Mouse (Mus musculus) limb, embryonic 12.5 days (tissue): ENCODE data around the gene Csnk1g1. TPM values are rescaled to one million over a fixed set of nuclear protein-coding genes. Genes with fewer than 3 reads are reported as not detected.
A peak's percentile ranks its signal among the peaks of the same experiment; 100 is the strongest.

Experiments used
- ATAC-seq: fragments of 200-750 bp; cut with Nextera tagmentation; 2 replicates; pipeline ENCODE4 v1.8.0; 2017; ENCODE audit warnings: low read depth, moderate TSS enrichment; ENCODE audit not compliant: insufficient number of reproducible peaks, insufficient read depth, low FRiP score, low TSS enrichment
- H3K27ac ChIP-seq: fragments of 300-500 bp; sonication (generic); 2 replicates; pipeline ENCODE4 v1.5.1; 2016; ENCODE audit warnings: mild to moderate bottlenecking, moderate library complexity
- H3K27me3 ChIP-seq: fragments of 300-500 bp; sonication (generic); 2 replicates; pipeline ENCODE4 v1.6.1; 2016; ENCODE audit warnings: mild to moderate bottlenecking, moderate library complexity
- H3K36me3 ChIP-seq: fragments of 300-500 bp; sonication (generic); 2 replicates; pipeline ENCODE4 v1.6.1; 2016; ENCODE audit warnings: mild to moderate bottlenecking, moderate library complexity
- H3K4me1 ChIP-seq: fragments of 300-500 bp; sonication (generic); replicated peaks from 2 replicates; pipeline ENCODE4 v1.6.1; 2016
- H3K4me2 ChIP-seq: fragments of 300-500 bp; sonication (generic); 2 replicates; pipeline ENCODE4 v1.6.1; 2016; ENCODE audit warnings: mild to moderate bottlenecking, moderate library complexity
- H3K4me3 ChIP-seq: fragments of 300-500 bp; sonication (generic); replicated peaks from 2 replicates; pipeline ENCODE4 v1.5.1; 2016; ENCODE audit warnings: mild to moderate bottlenecking
- H3K9ac ChIP-seq: fragments of 300-500 bp; sonication (generic); replicated peaks from 2 replicates; pipeline ENCODE4 v1.6.1; 2016; ENCODE audit warnings: mild to moderate bottlenecking, moderate library complexity
- H3K9me3 ChIP-seq: fragments of 300-500 bp; sonication (generic); 2 replicates; pipeline ENCODE4 v1.6.1; 2016; ENCODE audit warnings: mild to moderate bottlenecking, moderate library complexity
- WGBS: fragments of 180-500 bp; shearing (Covaris S2); methylation state at CpG from one replicate; pipeline ENCODE4 v1.1.7; 2016; 5-methylcytosine and 5-hydroxymethylcytosine counted together
- polyA plus RNA-seq: library from polyadenylated mRNA; unstranded; fragments of >200 nt; fragmentation: Nextera tagmentation; extraction: Ambion mirVana; gene quantifications from 2 replicates; pipeline ENCODE4 v1.2.1, GENCODE M21; 2016

Csnk1g1 gene
- polyA plus RNA-seq, 1 experiment from 2014 or later, result 18.1 TPM

DNA sequence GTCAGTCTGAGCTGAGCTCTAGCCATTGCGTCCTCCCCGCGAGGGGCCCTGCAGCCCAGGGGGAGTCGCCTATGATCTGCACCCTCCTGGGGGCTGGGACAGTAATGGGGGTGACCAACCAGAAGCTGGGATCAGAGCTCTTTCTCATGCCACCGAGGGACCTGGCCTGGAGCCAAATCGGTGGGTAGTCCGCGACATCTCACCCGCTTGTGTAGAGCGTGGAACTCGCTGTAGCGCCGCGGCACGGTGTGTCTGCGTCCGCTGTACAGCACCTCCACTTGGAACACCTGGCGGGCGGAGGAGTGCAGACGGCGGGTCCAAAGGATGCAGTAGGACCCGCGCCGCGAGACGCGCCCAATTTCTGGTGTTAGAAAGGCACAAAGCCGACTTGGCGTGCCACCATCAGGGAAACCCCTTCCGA is 160.3 kb downstream of the Csnk1g1 start:
- H3K4me3 ChIP-seq, result peak overlapping the region; percentile 55
- H3K27me3 ChIP-seq, result peaks cover 43% of the 10 kb centered on the region

DNA sequence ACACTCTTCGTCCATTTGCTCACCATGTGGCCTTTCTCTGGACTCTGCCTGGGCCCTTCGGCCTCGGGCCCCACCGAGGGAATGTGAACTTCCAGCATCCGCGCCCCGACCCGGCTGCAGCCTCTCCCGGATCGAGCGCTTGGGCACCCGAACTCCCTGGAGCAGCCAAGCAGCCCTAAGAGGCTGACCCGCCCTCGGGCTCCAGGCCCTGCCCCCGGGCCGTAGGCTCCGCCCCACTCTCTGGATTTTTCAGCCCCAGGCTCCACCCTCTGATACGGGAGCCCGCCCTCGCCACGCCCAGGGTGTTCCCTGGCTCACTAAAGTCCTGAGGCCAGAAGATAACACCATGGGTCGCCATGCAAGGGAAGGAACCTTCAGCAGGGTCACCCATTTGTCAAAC is 160.9 kb downstream of the Csnk1g1 start, which contains the start of gene Snx22:
Gene Snx22, minus strand, starts transcription at position 137 of the 400 bp plus-strand sequence.
- peaks cover 28% of the 10 kb centered on the region for H3K36me3 ChIP-seq
- H3K9me3 ChIP-seq, result no peaks in the 10 kb centered on the region
- no peak within 1 kb of the TSS for H3K27ac ChIP-seq
- peak within 1 kb of the TSS; percentile 91 for H3K4me2 ChIP-seq
- peaks cover 43% of the 10 kb centered on the region for H3K27me3 ChIP-seq
- peaks cover 11% of the 10 kb centered on the region for H3K4me1 ChIP-seq
- peak; percentile 39; the same call in 1 of the 2 replicates for ATAC-seq
- peak within 1 kb of the TSS; percentile 55 for H3K4me3 ChIP-seq
- WGBS, result 1% methylated on average over 22 of the region's 22 CpGs
- peak within 1 kb of the TSS; percentile 63 for H3K9ac ChIP-seq

More for the DNA sequence above, 160.3 kb downstream of the Csnk1g1 start:
- Histone ChIP-seq H3K36me3 (peaks cover 34% of the 10 kb centered on the region), H3K4me2 (peak overlapping the region; percentile 91), H3K27ac (no peak overlapping the region), H3K4me1 (peaks cover 11% of the 10 kb centered on the region), H3K9ac (peak overlapping the region; percentile 63), H3K9me3 (no peaks in the 10 kb centered on the region)
- 0 out of 2 replicates have a peak, but pooled peaks have one; percentile 18 for ATAC-seq
- WGBS, result 2% methylated on average over 30 of the region's 30 CpGs

DNA sequence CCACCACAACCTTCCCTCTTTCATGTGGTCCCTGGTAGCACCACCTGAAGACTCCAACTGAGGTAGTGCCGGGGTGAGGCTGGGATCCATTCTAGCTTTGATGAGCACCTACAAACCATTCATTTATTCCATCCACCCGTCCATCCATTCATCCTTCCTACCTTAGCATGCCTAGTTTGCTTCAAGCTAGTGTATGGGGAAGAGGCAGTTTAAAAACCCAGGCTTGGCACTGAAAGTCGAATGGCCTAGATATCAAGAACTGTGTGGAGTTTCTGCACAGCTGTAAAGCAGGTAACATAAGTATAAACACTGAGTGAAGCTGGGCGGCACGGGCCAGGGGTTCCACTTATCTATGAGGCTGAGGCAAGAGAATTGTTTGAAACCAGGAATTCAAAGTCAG is 161.4 kb downstream of the Csnk1g1 start:
- H3K27me3 ChIP-seq, result peaks cover 43% of the 10 kb centered on the region
- H3K4me3 ChIP-seq, result no peak overlapping the region
- H3K4me2 ChIP-seq, result peak overlapping the region; percentile 91; the same call in 1 of the 2 replicates

DNA sequence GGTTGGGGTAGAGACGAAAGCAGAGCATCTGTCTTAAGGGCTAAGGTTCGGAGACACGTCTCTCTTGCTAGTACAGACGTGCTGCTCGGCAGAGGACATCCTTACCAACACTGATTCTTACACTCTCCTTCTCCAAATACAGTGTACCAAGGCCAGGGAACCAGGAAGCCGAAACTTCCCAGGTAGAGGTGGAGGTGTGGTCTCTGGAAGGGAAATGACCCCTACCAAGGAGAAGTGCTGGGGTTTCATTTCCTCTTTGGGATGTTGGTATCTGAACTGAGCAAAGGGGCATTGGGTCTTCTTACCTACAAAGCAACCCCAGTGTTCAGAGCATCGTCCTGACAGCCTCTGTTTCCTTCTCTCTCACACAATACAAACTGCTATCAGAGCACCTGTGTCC is 164.0 kb downstream of the Csnk1g1 start:
- ATAC-seq, result no peak
- Histone ChIP-seq H3K4me2 (no peak overlapping the region), H3K27me3 (peaks cover 30% of the 10 kb centered on the region), H3K36me3 (no peaks in the 10 kb centered on the region), H3K27ac (no peak overlapping the region), H3K9ac (no peak overlapping the region), H3K9me3 (no peaks in the 10 kb centered on the region), H3K4me1 (peaks cover 11% of the 10 kb centered on the region), H3K4me3 (no peak overlapping the region)
- WGBS, result 86% methylated on average over 7 of the region's 7 CpGs

More for the DNA sequence above, 161.4 kb downstream of the Csnk1g1 start:
- no peak for ATAC-seq
- peaks cover 25% of the 10 kb centered on the region for H3K36me3 ChIP-seq
- H3K4me1 ChIP-seq, result peaks cover 11% of the 10 kb centered on the region
- H3K9ac ChIP-seq, result no peak overlapping the region
- H3K27ac ChIP-seq, result no peak overlapping the region
- WGBS, result 89% methylated on average over 5 of the region's 5 CpGs
- H3K9me3 ChIP-seq, result no peaks in the 10 kb centered on the region

DNA sequence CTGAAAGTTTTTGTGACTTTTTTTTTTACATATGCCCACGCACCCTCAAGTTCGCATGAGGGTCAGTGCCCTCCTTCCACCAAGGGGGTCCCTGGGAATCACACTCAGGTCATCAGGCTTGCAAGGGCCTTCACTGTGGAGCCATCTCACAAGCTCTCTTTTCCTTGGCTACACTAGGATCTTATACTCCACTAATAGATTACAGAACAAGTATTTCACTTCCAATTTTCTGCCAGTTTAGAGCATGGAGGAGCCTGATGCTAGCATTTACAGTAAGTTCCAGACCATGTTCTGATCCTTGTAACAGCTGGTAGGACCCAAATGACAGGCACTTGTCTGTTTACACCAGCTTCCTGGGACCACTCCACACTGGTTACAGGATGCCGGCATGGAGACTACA is 169.3 kb downstream of the Csnk1g1 start:
- peak overlapping the region; percentile 83 for H3K27ac ChIP-seq
- H3K4me3 ChIP-seq, result no peak overlapping the region
- no peak overlapping the region for H3K9ac ChIP-seq
- no peaks in the 10 kb centered on the region for H3K9me3 ChIP-seq
- WGBS, result 69% methylated on average over 3 of the region's 3 CpGs
- H3K4me2 ChIP-seq, result peak overlapping the region; percentile 30
- ATAC-seq, result no peak
- no peaks in the 10 kb centered on the region for H3K27me3 ChIP-seq
- no peaks in the 10 kb centered on the region for H3K36me3 ChIP-seq
- 0 out of 2 replicates have a peak, but pooled peaks cover 5% of the 10 kb centered on the region for H3K4me1 ChIP-seq

DNA sequence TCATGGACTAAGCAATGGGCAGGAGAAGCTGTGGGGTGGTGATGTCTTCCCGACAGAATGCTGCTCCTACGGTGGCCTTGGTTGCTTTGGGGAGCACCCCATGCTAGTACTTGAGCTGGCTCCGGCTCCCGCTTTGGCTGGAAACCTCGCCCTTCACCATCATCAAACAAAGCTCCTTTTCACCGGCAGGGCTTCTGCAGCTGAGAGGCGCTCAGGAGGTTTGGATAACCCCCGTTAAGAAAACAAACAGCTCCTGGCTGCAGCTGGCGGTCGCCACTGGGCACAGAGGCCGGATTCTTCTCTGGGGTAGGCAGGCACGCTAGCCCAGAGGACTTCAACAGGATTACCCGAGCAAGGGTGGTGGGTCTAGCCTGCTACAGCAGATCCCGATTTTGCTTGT is 169.8 kb downstream of the Csnk1g1 start:
- Histone ChIP-seq H3K4me2 (peak overlapping the region; percentile 30), H3K9ac (no peak overlapping the region)

DNA sequence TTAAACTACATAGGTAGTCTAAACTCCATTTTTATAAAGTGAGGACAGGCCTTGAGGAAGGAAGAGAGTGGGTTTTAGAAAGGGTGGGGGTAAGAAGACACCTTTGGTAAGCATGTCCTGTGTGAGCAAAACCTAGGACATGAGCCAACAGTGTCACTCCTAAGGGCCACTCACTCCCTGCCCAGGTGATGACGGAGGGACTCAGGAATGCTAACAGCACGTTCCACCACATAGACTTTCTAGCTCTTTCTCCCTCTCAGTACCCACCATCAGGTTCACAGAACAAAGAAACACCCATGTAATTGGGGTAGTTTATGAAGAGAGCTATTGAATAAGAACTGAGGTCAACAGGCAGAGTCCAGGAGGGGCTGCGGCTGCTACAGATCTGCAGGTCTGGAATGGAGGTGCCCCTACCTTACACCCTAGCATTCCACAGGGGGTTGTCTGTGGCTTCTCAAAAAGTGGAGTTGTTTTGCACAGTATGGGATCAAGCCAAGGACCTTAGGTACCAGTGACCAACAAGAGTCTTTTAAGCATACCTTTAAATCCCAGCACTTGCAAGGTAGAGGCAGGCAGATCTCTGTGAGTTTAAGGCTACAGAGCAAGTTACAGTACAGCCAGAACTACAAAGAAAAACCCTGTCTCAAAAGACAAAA is 172.2 kb downstream of the Csnk1g1 start:
- peaks cover under 1% of the 10 kb centered on the region for H3K36me3 ChIP-seq
- no peak for ATAC-seq
- no peak overlapping the region for H3K4me2 ChIP-seq
- no peaks in the 10 kb centered on the region for H3K9me3 ChIP-seq
- H3K4me3 ChIP-seq, result no peak overlapping the region
- no peak overlapping the region for H3K27ac ChIP-seq
- H3K4me1 ChIP-seq, result 0 out of 2 replicates have a peak, but pooled peaks cover 5% of the 10 kb centered on the region
- 72% methylated on average over 3 of the region's 3 CpGs for WGBS
- no peak overlapping the region for H3K9ac ChIP-seq
- no peaks in the 10 kb centered on the region for H3K27me3 ChIP-seq

More for the DNA sequence above, 169.8 kb downstream of the Csnk1g1 start:
- peak overlapping the region; percentile 83 for H3K27ac ChIP-seq
- ATAC-seq, result peak; percentile 71
- no peaks in the 10 kb centered on the region for H3K27me3 ChIP-seq
- no peaks in the 10 kb centered on the region for H3K36me3 ChIP-seq
- H3K9me3 ChIP-seq, result no peaks in the 10 kb centered on the region
- 10% methylated on average over 14 of the region's 14 CpGs for WGBS
- 0 out of 2 replicates have a peak, but pooled peaks cover 5% of the 10 kb centered on the region for H3K4me1 ChIP-seq
- H3K4me3 ChIP-seq, result no peak overlapping the region

DNA sequence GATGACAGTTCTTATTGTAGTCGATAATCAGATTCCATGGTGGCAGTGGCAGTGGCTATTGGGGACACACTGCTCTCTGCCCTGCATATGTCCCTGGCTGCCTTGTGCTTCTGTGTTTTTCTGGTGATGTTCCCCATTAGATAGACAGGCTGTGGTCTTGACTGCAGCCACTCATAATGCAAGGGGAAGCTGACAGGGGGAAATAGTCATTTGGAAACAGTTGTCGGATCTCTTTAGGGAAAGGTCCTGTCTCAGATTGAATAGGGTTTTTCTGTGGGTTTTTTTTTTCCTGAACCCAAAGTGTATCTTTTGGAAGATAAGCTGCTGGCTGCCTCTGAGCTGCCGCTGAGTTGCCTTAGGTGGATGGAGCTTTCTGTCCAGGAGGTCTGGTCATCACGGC is 173.3 kb downstream of the Csnk1g1 start:
- no peak for ATAC-seq
- peaks cover 10% of the 10 kb centered on the region for H3K36me3 ChIP-seq
- H3K9ac ChIP-seq, result no peak overlapping the region
- H3K27ac ChIP-seq, result no peak overlapping the region
- 0 out of 2 replicates have a peak, but pooled peaks cover 5% of the 10 kb centered on the region for H3K4me1 ChIP-seq
- H3K4me3 ChIP-seq, result no peak overlapping the region
- no peaks in the 10 kb centered on the region for H3K27me3 ChIP-seq
- WGBS, result 87% methylated on average over 4 of the region's 4 CpGs
- H3K4me2 ChIP-seq, result no peak overlapping the region
- H3K9me3 ChIP-seq, result no peaks in the 10 kb centered on the region

DNA sequence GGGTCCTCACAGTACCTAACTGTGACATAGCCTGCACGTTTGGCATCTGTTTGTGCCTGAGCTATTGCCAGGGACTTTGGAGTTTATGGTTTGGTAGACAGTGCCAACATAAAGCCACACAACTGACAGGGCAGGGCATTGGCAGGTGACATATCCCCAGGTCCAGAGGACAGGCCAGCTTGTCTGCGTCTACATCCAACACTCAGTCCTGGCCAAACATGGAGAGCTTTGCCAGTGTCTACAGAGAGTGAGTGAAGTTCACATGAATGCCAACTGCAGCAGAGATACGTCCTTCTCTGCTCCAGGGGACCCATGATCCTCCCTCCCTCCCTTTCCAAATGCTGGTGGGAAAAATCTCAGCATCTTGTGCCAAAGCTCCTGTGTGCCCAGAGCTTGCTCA is 175.4 kb downstream of the Csnk1g1 start:
- Histone ChIP-seq H3K4me2 (no peak overlapping the region), H3K27ac (no peak overlapping the region), H3K4me1 (no peaks in the 10 kb centered on the region), H3K9ac (no peak overlapping the region), H3K4me3 (no peak overlapping the region), H3K27me3 (no peaks in the 10 kb centered on the region), H3K9me3 (no peaks in the 10 kb centered on the region), H3K36me3 (peaks cover 31% of the 10 kb centered on the region)
- no peak for ATAC-seq
- 89% methylated on average over 3 of the region's 3 CpGs for WGBS

DNA sequence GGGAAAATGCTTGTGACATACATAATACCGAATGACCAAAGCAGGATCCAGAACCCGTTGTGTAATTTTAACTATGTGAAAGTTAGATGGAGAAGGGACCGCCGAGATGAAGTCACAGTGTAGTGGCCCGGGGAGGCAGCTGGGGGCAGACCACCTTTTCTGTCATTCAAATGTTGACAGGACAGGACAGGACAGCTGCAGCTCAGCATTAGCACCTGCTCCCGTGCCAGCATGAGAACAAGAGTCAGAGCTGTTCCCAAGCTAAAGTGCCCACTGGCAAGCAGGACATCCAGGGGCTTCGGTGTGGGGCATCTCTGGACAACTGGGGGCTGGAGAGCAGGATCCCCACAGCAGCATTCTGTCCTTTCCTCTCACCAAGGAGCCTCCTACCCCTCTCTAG is 178.3 kb downstream of the Csnk1g1 start:
- no peaks in the 10 kb centered on the region for H3K27me3 ChIP-seq
- 92% methylated on average over 7 of the region's 7 CpGs for WGBS
- no peak overlapping the region for H3K4me3 ChIP-seq
- H3K4me1 ChIP-seq, result peaks cover 14% of the 10 kb centered on the region
- H3K36me3 ChIP-seq, result peaks cover 59% of the 10 kb centered on the region
- ATAC-seq, result no peak
- H3K27ac ChIP-seq, result no peak overlapping the region
- H3K4me2 ChIP-seq, result no peak overlapping the region
- H3K9me3 ChIP-seq, result no peaks in the 10 kb centered on the region
- H3K9ac ChIP-seq, result no peak overlapping the region; the same call in 1 of the 2 replicates

DNA sequence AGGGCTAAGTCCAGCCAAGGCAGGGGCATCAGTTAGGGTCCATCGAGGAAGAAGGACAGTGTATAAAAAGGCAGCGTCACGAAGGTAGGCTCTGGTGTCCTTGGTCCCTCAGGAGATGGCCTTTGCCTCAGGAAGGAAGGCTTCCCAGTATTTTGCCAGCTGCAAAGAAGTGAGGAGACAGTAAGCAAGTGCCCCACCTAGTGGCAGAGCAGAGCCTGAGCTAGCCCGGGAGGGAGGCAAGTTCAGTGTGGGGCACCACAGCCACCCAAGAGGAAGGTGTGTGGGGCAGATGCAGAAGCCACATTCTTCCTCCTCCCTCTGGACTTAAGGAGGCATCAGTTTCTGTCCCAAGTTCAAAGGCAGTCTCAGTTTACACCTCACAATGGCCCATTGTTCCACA is 179.7 kb downstream of the Csnk1g1 start:
- Histone ChIP-seq H3K36me3 (peaks cover 73% of the 10 kb centered on the region), H3K9ac (no peak overlapping the region), H3K27ac (peak overlapping the region; percentile 47; the same call in 1 of the 2 replicates), H3K4me1 (peaks cover 20% of the 10 kb centered on the region), H3K4me3 (no peak overlapping the region), H3K9me3 (no peaks in the 10 kb centered on the region), H3K4me2 (no peak overlapping the region), H3K27me3 (no peaks in the 10 kb centered on the region)
- no peak for ATAC-seq
- WGBS, result 43% methylated on average over 4 of the region's 4 CpGs
